In the genomic region with DNA sequence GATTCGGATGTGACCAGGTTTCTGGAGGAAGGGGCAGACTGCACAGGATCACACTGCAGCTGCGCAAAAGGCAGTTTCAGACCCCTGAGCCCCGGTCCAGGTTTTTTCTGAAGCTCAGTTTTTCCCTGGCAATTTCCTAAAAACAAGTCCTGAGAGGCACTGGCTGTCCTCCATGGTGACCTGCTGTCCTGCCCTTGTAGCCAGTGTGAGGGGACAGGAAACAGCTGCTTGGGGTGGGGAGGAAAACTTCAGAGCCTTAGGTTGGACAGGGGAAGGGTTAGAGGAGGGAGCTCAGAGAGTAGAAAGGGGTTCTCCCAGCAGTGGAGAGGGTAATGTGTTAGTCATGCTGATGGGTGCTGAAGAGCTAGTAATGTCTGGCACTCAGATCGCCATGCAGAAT, we compare ENCODE assay signal across 8 mouse cellular contexts. TPM values are rescaled to one million over a fixed set of nuclear protein-coding genes. Genes with fewer than 3 reads are reported as not detected.
A peak's percentile ranks its signal among the peaks of the same experiment; 100 is the strongest.
DNase-seq lines count a peak whose midpoint lies in the region; ATAC-seq lines count a peak whose summit lies in the region.

No protein-coding gene starts in this region.

- H3K36me3 ChIP-seq in forebrain, embryonic 13.5 days (ENCODE audit: poor library complexity, severe bottlenecking) = no peaks in the 10 kb centered on the region
- H3K36me3 ChIP-seq in forebrain, embryonic 10.5 days (replicated peaks) = peaks cover 4% of the 10 kb centered on the region

- H3K9me3 ChIP-seq in forebrain, embryonic 13.5 days (replicated peaks) = no peaks in the 10 kb centered on the region
- no peaks in the 10 kb centered on the region for H3K9me3 ChIP-seq in forebrain, embryonic 10.5 days

- WGBS in forebrain, embryonic 13.5 days = 73% methylated on average over 4 of the region's 4 CpGs
- WGBS in forebrain, embryonic 10.5 days = 71% methylated on average over 4 of the region's 4 CpGs

- H3K27me3 ChIP-seq in forebrain, embryonic 13.5 days = peaks cover 21% of the 10 kb centered on the region
- peaks cover 14% of the 10 kb centered on the region for H3K27me3 ChIP-seq in forebrain, embryonic 10.5 days (ENCODE audit: poor library complexity, severe bottlenecking)

- DNase-seq in forebrain, embryonic 10.5 days (ENCODE audit: extremely low spot score, low spot score) = no peak
- DNase-seq in heart, adult 18-20 months = peak; percentile 72 to 91
- peak; percentile 68 for DNase-seq in kidney, adult 9 months
- DNase-seq in lung, postnatal 4 days = peak; percentile 78 to 90
- DNase-seq in ovary, adult 18-20 months (ENCODE audit: low spot score) = no peak
- no peak for DNase-seq in frontal cortex, postnatal 25 days (ENCODE audit: low spot score in 2 of 2)
- no peak for DNase-seq in embryo, embryonic 10.5 days (ENCODE audit: low spot score)

- ATAC-seq in forebrain, embryonic 13.5 days = no peak

- H3K4me2 ChIP-seq in forebrain, embryonic 13.5 days = 0 out of 2 replicates have a peak overlapping the region, but pooled peaks have one; percentile 2

- no peak overlapping the region for H3K27ac ChIP-seq in forebrain, embryonic 13.5 days
- H3K27ac ChIP-seq in forebrain, embryonic 10.5 days = no peak overlapping the region

- no peak overlapping the region for H3K9ac ChIP-seq in forebrain, embryonic 13.5 days

- no peak overlapping the region for H3K4me3 ChIP-seq in forebrain, embryonic 13.5 days
- H3K4me3 ChIP-seq in forebrain, embryonic 10.5 days = no peak overlapping the region

- H3K4me1 ChIP-seq in forebrain, embryonic 13.5 days = peaks cover 21% of the 10 kb centered on the region
- H3K4me1 ChIP-seq in forebrain, embryonic 10.5 days = peaks cover 32% of the 10 kb centered on the region

RNA-seq across cellular contexts. Expression of gene Kank3, which starts 2.7 kb away (rescaled TPM):
- 27.3 and 29.0 TPM in 2 replicates for polyA plus RNA-seq in forebrain, embryonic 13.5 days (2015; fragmentation: Nextera tagmentation; extraction: Ambion mirVana)
- 22.7 and 27.9 TPM in 2 replicates for polyA plus RNA-seq in forebrain, embryonic 10.5 days (2016; fragmentation: Nextera tagmentation; extraction: Ambion mirVana)
- total RNA-seq in heart, adult 18-20 months (2021) = 10 to 100 TPM; 49.0 to 64.9 TPM

RNA-seq across cellular contexts. Expression of gene Rps28, which starts 11.4 kb away (rescaled TPM):
- 779 and 868 TPM in 2 replicates for polyA plus RNA-seq in forebrain, embryonic 13.5 days (2015; fragmentation: Nextera tagmentation; extraction: Ambion mirVana)
- polyA plus RNA-seq in forebrain, embryonic 10.5 days (2016; fragmentation: Nextera tagmentation; extraction: Ambion mirVana) = 848 and 864 TPM in 2 replicates
- total RNA-seq in heart, adult 18-20 months (2021) = 100 to 1,000 TPM; 702 to 791 TPM

RNA-seq across cellular contexts. Expression of gene Ndufa7, which starts 11.4 kb away (rescaled TPM):
- 473 and 507 TPM in 2 replicates for polyA plus RNA-seq in forebrain, embryonic 13.5 days (2015; fragmentation: Nextera tagmentation; extraction: Ambion mirVana)
- polyA plus RNA-seq in forebrain, embryonic 10.5 days (2016; fragmentation: Nextera tagmentation; extraction: Ambion mirVana) = 439 and 441 TPM in 2 replicates
- 100 to 1,000 TPM; 645 to 655 TPM for total RNA-seq in heart, adult 18-20 months (2021)

RNA-seq across cellular contexts. Expression of gene Cd320, which starts 29.9 kb away (rescaled TPM):
- polyA plus RNA-seq in forebrain, embryonic 13.5 days (2015; fragmentation: Nextera tagmentation; extraction: Ambion mirVana) = 60.1 and 66.1 TPM in 2 replicates
- 86.6 and 89.0 TPM in 2 replicates for polyA plus RNA-seq in forebrain, embryonic 10.5 days (2016; fragmentation: Nextera tagmentation; extraction: Ambion mirVana)
- total RNA-seq in heart, adult 18-20 months (2021) = 10 to 100 TPM; 31.8 to 34.9 TPM

RNA-seq across cellular contexts. Expression of gene Angptl4, which starts 31.4 kb away (rescaled TPM):
- 8.6 and 10.0 TPM in 2 replicates for polyA plus RNA-seq in forebrain, embryonic 13.5 days (2015; fragmentation: Nextera tagmentation; extraction: Ambion mirVana)
- polyA plus RNA-seq in forebrain, embryonic 10.5 days (2016; fragmentation: Nextera tagmentation; extraction: Ambion mirVana) = 21.4 and 22.4 TPM in 2 replicates
- 10 to 100 TPM in 1 of 2 experiments, 1 to 10 TPM in 1; 5.5 to 12.2 TPM for total RNA-seq in heart, adult 18-20 months (2021)

Comparison
In these comparisons a context has a peak if more than half of its experiments do, and no peak if none do; other contexts are left out.
1. DNase-seq: peak in heart, adult 18-20 months (2 of 2), kidney, adult 9 months (single experiment) and lung, postnatal 4 days (2 of 2); none in forebrain, embryonic 10.5 days (single experiment), ovary, adult 18-20 months (single experiment), frontal cortex, postnatal 25 days (0 of 2) and embryo, embryonic 10.5 days (single experiment).